Mouse (Mus musculus): Measurements from ENCODE around the gene Pbx1.
"Not testable (repeated sequence)": the region's sequence is repeated elsewhere in the genome, so short reads cannot be mapped to it uniquely, and the experiment has no call there.

GRCm38 (mm10) chr1:168432232-168432280 is at the start of gene Pbx1:
- TF ChIP-seq CTCF (conservative IDR thresholded peaks at IDR 0.05; ENCODE audit: low read length); POU5F1 (IDR thresholded peaks at IDR 0.05; ENCODE audit: borderline replicate concordance, low read length); NANOG (IDR thresholded peaks at IDR 0.05; ENCODE audit: borderline replicate concordance, low read length): not testable (repeated sequence)
